Mouse (Mus musculus): Measurements from ENCODE around the gene Srebf2. TPM values are rescaled to one million over a fixed set of nuclear protein-coding genes. Genes with fewer than 3 reads are reported as not detected.
A peak's percentile ranks its signal among the peaks of the same experiment; 100 is the strongest.

Gene Srebf2
- polyA plus RNA-seq, 1 experiment from 2014 or later, result 105 TPM

- Histone ChIP-seq H3K27me3 (ENCODE audit: control insufficient read depth, insufficient read depth, low read depth, low read length) (no peaks in the 10 kb centered on the region), H3K4me3 (ENCODE audit: low read length) (no peak overlapping the region), H3K36me3 (ENCODE audit: control insufficient read depth, insufficient read depth, low read length) (peaks cover 58% of the 10 kb centered on the region), H3K9me3 (ENCODE audit: control insufficient read depth, low read length) (no peaks in the 10 kb centered on the region), H3K4me1 (replicated peaks; ENCODE audit: control insufficient read depth, insufficient read depth, low read length) (no peaks in the 10 kb centered on the region), H3K27ac (ENCODE audit: low read length) (no peak overlapping the region), H3K9ac (ENCODE audit: low read length) (no peak overlapping the region), H3K4me2 (ENCODE audit: low read depth, low read length) (no peak overlapping the region)
- ATAC-seq (ENCODE audit: low read depth), result no peak
- WGBS, result 90% methylated on average over 11 of the region's 11 CpGs
Measured at GRCm38 (mm10) chr15:82197937-82198336, 51.0 kb downstream of the Srebf2 start.

- Histone ChIP-seq H3K27me3 (ENCODE audit: control insufficient read depth, insufficient read depth, low read depth, low read length) (no peaks in the 10 kb centered on the region), H3K4me1 (replicated peaks; ENCODE audit: control insufficient read depth, insufficient read depth, low read length) (no peaks in the 10 kb centered on the region), H3K4me2 (ENCODE audit: low read depth, low read length) (no peak overlapping the region), H3K36me3 (ENCODE audit: control insufficient read depth, insufficient read depth, low read length) (peaks cover 58% of the 10 kb centered on the region), H3K27ac (ENCODE audit: low read length) (no peak overlapping the region), H3K4me3 (ENCODE audit: low read length) (no peak overlapping the region), H3K9ac (ENCODE audit: low read length) (no peak overlapping the region), H3K9me3 (ENCODE audit: control insufficient read depth, low read length) (no peaks in the 10 kb centered on the region)
- WGBS, result 84% methylated on average over 7 of the region's 7 CpGs
- ATAC-seq (ENCODE audit: low read depth), result no peak
Measured at GRCm38 (mm10) chr15:82198342-82198741, 51.4 kb downstream of the Srebf2 start.

GRCm38 (mm10) chr15:82199546-82199945, 52.6 kb downstream of the Srebf2 start:
- no peak overlapping the region for H3K9ac ChIP-seq (ENCODE audit: low read length)
- H3K4me1 ChIP-seq (replicated peaks; ENCODE audit: control insufficient read depth, insufficient read depth, low read length), result no peaks in the 10 kb centered on the region
- H3K36me3 ChIP-seq (ENCODE audit: control insufficient read depth, insufficient read depth, low read length), result peaks cover 59% of the 10 kb centered on the region
- no peak overlapping the region for H3K4me2 ChIP-seq (ENCODE audit: low read depth, low read length)
- ATAC-seq (ENCODE audit: low read depth), result no peak
- no peak overlapping the region for H3K27ac ChIP-seq (ENCODE audit: low read length)
- H3K27me3 ChIP-seq (ENCODE audit: control insufficient read depth, insufficient read depth, low read depth, low read length), result no peaks in the 10 kb centered on the region
- 88% methylated on average over 12 of the region's 12 CpGs for WGBS
- H3K9me3 ChIP-seq (ENCODE audit: control insufficient read depth, low read length), result no peaks in the 10 kb centered on the region
- H3K4me3 ChIP-seq (ENCODE audit: low read length), result no peak overlapping the region

- peaks cover 35% of the 10 kb centered on the region for H3K36me3 ChIP-seq (ENCODE audit: control insufficient read depth, insufficient read depth, low read length)
- H3K9me3 ChIP-seq (ENCODE audit: control insufficient read depth, low read length), result no peaks in the 10 kb centered on the region
- no peak overlapping the region for H3K9ac ChIP-seq (ENCODE audit: low read length)
- ATAC-seq (ENCODE audit: low read depth), result no peak
- peaks cover under 1% of the 10 kb centered on the region for H3K4me1 ChIP-seq (replicated peaks; ENCODE audit: control insufficient read depth, insufficient read depth, low read length)
- H3K4me3 ChIP-seq (ENCODE audit: low read length), result no peak overlapping the region
- H3K27ac ChIP-seq (ENCODE audit: low read length), result no peak overlapping the region
- H3K4me2 ChIP-seq (ENCODE audit: low read depth, low read length), result no peak overlapping the region
- peaks cover 14% of the 10 kb centered on the region for H3K27me3 ChIP-seq (ENCODE audit: control insufficient read depth, insufficient read depth, low read depth, low read length)
- WGBS, result 93% methylated on average over 6 of the region's 6 CpGs
Measured at GRCm38 (mm10) chr15:82202086-82202485, 55.1 kb downstream of the Srebf2 start.

- 89% methylated on average over 10 of the region's 10 CpGs for WGBS
- Histone ChIP-seq H3K9ac (ENCODE audit: low read length) (no peak overlapping the region), H3K27me3 (ENCODE audit: control insufficient read depth, insufficient read depth, low read depth, low read length) (peaks cover 24% of the 10 kb centered on the region), H3K4me3 (ENCODE audit: low read length) (no peak overlapping the region), H3K4me1 (replicated peaks; ENCODE audit: control insufficient read depth, insufficient read depth, low read length) (peaks cover 4% of the 10 kb centered on the region), H3K4me2 (ENCODE audit: low read depth, low read length) (no peak overlapping the region), H3K27ac (ENCODE audit: low read length) (no peak overlapping the region), H3K36me3 (ENCODE audit: control insufficient read depth, insufficient read depth, low read length) (peaks cover 27% of the 10 kb centered on the region), H3K9me3 (ENCODE audit: control insufficient read depth, low read length) (no peaks in the 10 kb centered on the region)
- no peak for ATAC-seq (ENCODE audit: low read depth)
Measured at GRCm38 (mm10) chr15:82203090-82203489, 56.1 kb downstream of the Srebf2 start.

GRCm38 (mm10) chr15:82203611-82204351, 56.8 kb downstream of the Srebf2 start:
- no peak overlapping the region for H3K9ac ChIP-seq (ENCODE audit: low read length)
- no peak for ATAC-seq (ENCODE audit: low read depth)
- no peak overlapping the region for H3K27ac ChIP-seq (ENCODE audit: low read length)
- H3K9me3 ChIP-seq (ENCODE audit: control insufficient read depth, low read length), result no peaks in the 10 kb centered on the region
- peaks cover 4% of the 10 kb centered on the region for H3K4me1 ChIP-seq (replicated peaks; ENCODE audit: control insufficient read depth, insufficient read depth, low read length)
- no peak overlapping the region for H3K4me3 ChIP-seq (ENCODE audit: low read length)
- peaks cover 29% of the 10 kb centered on the region for H3K27me3 ChIP-seq (ENCODE audit: control insufficient read depth, insufficient read depth, low read depth, low read length)
- peaks cover 24% of the 10 kb centered on the region for H3K36me3 ChIP-seq (ENCODE audit: control insufficient read depth, insufficient read depth, low read length)
- WGBS, result 87% methylated on average over 20 of the region's 20 CpGs
- H3K4me2 ChIP-seq (ENCODE audit: low read depth, low read length), result no peak overlapping the region

GRCm38 (mm10) chr15:82204680-82205371, 57.8 kb downstream of the Srebf2 start:
- no peak overlapping the region for H3K4me3 ChIP-seq (ENCODE audit: low read length)
- peaks cover 4% of the 10 kb centered on the region for H3K4me1 ChIP-seq (replicated peaks; ENCODE audit: control insufficient read depth, insufficient read depth, low read length)
- H3K4me2 ChIP-seq (ENCODE audit: low read depth, low read length), result no peak overlapping the region
- H3K9me3 ChIP-seq (ENCODE audit: control insufficient read depth, low read length), result no peaks in the 10 kb centered on the region
- WGBS, result 64% methylated on average over 10 of the region's 10 CpGs
- ATAC-seq (ENCODE audit: low read depth), result no peak
- no peak overlapping the region for H3K9ac ChIP-seq (ENCODE audit: low read length)
- peaks cover 19% of the 10 kb centered on the region for H3K36me3 ChIP-seq (ENCODE audit: control insufficient read depth, insufficient read depth, low read length)
- peaks cover 37% of the 10 kb centered on the region for H3K27me3 ChIP-seq (ENCODE audit: control insufficient read depth, insufficient read depth, low read depth, low read length)
- H3K27ac ChIP-seq (ENCODE audit: low read length), result no peak overlapping the region

GRCm38 (mm10) chr15:82206365-82207104, 59.6 kb downstream of the Srebf2 start:
- Histone ChIP-seq H3K27ac (ENCODE audit: low read length) (no peak overlapping the region), H3K9me3 (ENCODE audit: control insufficient read depth, low read length) (no peaks in the 10 kb centered on the region), H3K27me3 (ENCODE audit: control insufficient read depth, insufficient read depth, low read depth, low read length) (peaks cover 54% of the 10 kb centered on the region), H3K9ac (ENCODE audit: low read length) (no peak overlapping the region), H3K4me1 (replicated peaks; ENCODE audit: control insufficient read depth, insufficient read depth, low read length) (peaks cover 6% of the 10 kb centered on the region), H3K36me3 (ENCODE audit: control insufficient read depth, insufficient read depth, low read length) (peaks cover 13% of the 10 kb centered on the region), H3K4me3 (ENCODE audit: low read length) (no peak overlapping the region), H3K4me2 (ENCODE audit: low read depth, low read length) (no peak overlapping the region)
- WGBS, result 46% methylated on average over 9 of the region's 9 CpGs
- ATAC-seq (ENCODE audit: low read depth), result peak; percentile 83

- Histone ChIP-seq H3K9ac (ENCODE audit: low read length) (no peak overlapping the region), H3K9me3 (ENCODE audit: control insufficient read depth, low read length) (no peaks in the 10 kb centered on the region), H3K36me3 (ENCODE audit: control insufficient read depth, insufficient read depth, low read length) (peaks cover 13% of the 10 kb centered on the region), H3K27ac (ENCODE audit: low read length) (no peak overlapping the region), H3K4me3 (ENCODE audit: low read length) (no peak overlapping the region), H3K4me2 (ENCODE audit: low read depth, low read length) (no peak overlapping the region), H3K27me3 (ENCODE audit: control insufficient read depth, insufficient read depth, low read depth, low read length) (peaks cover 60% of the 10 kb centered on the region), H3K4me1 (replicated peaks; ENCODE audit: control insufficient read depth, insufficient read depth, low read length) (peaks cover 11% of the 10 kb centered on the region)
- 15% methylated on average over 31 of the region's 34 CpGs for WGBS
- ATAC-seq (ENCODE audit: low read depth), result no peak
Measured at GRCm38 (mm10) chr15:82207105-82207459, 60.1 kb downstream of the Srebf2 start.
